Mouse (Mus musculus): Measurements from ENCODE around the gene Gm15217. TPM values are rescaled to one million over a fixed set of nuclear protein-coding genes. Genes with fewer than 3 reads are reported as not detected.
A peak's percentile ranks its signal among the peaks of the same experiment; 100 is the strongest.

The Gm15217 gene
- polyA plus RNA-seq (2016; fragmentation: Nextera tagmentation; extraction: Ambion mirVana), result not detected in 2 replicates

GRCm38 (mm10) chr14:46379285-46379684 lies at the start of gene Gm15217:
Gm15217 (plus strand) TSS chr14:46379414.
- 90% methylated on average over 12 of the region's 12 CpGs for WGBS
- Histone ChIP-seq H3K27ac (no peak within 1 kb of the TSS), H3K27me3 (replicated peaks) (peaks cover 41% of the 10 kb centered on the region), H3K4me1 (peaks cover 4% of the 10 kb centered on the region), H3K4me2 (replicated peaks) (peak within 1 kb of the TSS; percentile 70), H3K9ac (0 out of 2 replicates have a peak within 1 kb of the TSS, but pooled peaks have one; percentile 40), H3K4me3 (peak within 1 kb of the TSS; percentile 30), H3K36me3 (no peaks in the 10 kb centered on the region), H3K9me3 (no peaks in the 10 kb centered on the region)
- no peak for ATAC-seq (ENCODE audit: low FRiP score, low read depth)

- no peak overlapping the region for H3K4me3 ChIP-seq
- 89% methylated on average over 8 of the region's 8 CpGs for WGBS
- H3K9ac ChIP-seq, result no peak overlapping the region
- no peak for ATAC-seq (ENCODE audit: low FRiP score, low read depth)
- H3K4me1 ChIP-seq, result no peaks in the 10 kb centered on the region
- no peak overlapping the region for H3K4me2 ChIP-seq (replicated peaks)
- no peaks in the 10 kb centered on the region for H3K9me3 ChIP-seq
- H3K27me3 ChIP-seq (replicated peaks), result no peaks in the 10 kb centered on the region
- no peaks in the 10 kb centered on the region for H3K36me3 ChIP-seq
- H3K27ac ChIP-seq, result no peak overlapping the region
Measured at GRCm38 (mm10) chr14:46333421-46334237, 45.6 kb upstream of the Gm15217 start.

GRCm38 (mm10) chr14:46338801-46339200 lies 40.4 kb upstream of the Gm15217 start:
- ATAC-seq (ENCODE audit: low FRiP score, low read depth), result no peak

GRCm38 (mm10) chr14:46344750-46345149 lies 34.5 kb upstream of the Gm15217 start:
- Histone ChIP-seq H3K4me3 (no peak overlapping the region), H3K9me3 (no peaks in the 10 kb centered on the region), H3K4me2 (replicated peaks) (no peak overlapping the region), H3K27me3 (replicated peaks) (no peaks in the 10 kb centered on the region), H3K4me1 (no peaks in the 10 kb centered on the region), H3K27ac (no peak overlapping the region), H3K36me3 (no peaks in the 10 kb centered on the region), H3K9ac (no peak overlapping the region)
- ATAC-seq (ENCODE audit: low FRiP score, low read depth), result no peak

More at GRCm38 (mm10) chr14:46338801-46339200, 40.4 kb upstream of the Gm15217 start:
- 84% methylated on average over 11 of the region's 11 CpGs for WGBS
- Histone ChIP-seq H3K9ac (no peak overlapping the region), H3K4me1 (no peaks in the 10 kb centered on the region), H3K4me3 (no peak overlapping the region), H3K9me3 (no peaks in the 10 kb centered on the region), H3K36me3 (no peaks in the 10 kb centered on the region), H3K27ac (no peak overlapping the region), H3K27me3 (replicated peaks) (no peaks in the 10 kb centered on the region), H3K4me2 (replicated peaks) (no peak overlapping the region)

GRCm38 (mm10) chr14:46357286-46357685 lies 21.9 kb upstream of the Gm15217 start:
- H3K4me2 ChIP-seq (replicated peaks), result no peak overlapping the region
- H3K9me3 ChIP-seq, result no peaks in the 10 kb centered on the region
- WGBS, result 74% methylated on average over 7 of the region's 7 CpGs
- H3K4me3 ChIP-seq, result no peak overlapping the region
- no peaks in the 10 kb centered on the region for H3K4me1 ChIP-seq
- H3K36me3 ChIP-seq, result no peaks in the 10 kb centered on the region
- no peak for ATAC-seq (ENCODE audit: low FRiP score, low read depth)
- no peak overlapping the region for H3K27ac ChIP-seq
- H3K27me3 ChIP-seq (replicated peaks), result no peaks in the 10 kb centered on the region
- H3K9ac ChIP-seq, result no peak overlapping the region

- H3K9me3 ChIP-seq, result no peaks in the 10 kb centered on the region
- no peaks in the 10 kb centered on the region for H3K27me3 ChIP-seq (replicated peaks)
- H3K4me3 ChIP-seq, result no peak overlapping the region
- ATAC-seq (ENCODE audit: low FRiP score, low read depth), result no peak
- no peaks in the 10 kb centered on the region for H3K36me3 ChIP-seq
- H3K9ac ChIP-seq, result no peak overlapping the region
- 72% methylated on average over 8 of the region's 8 CpGs for WGBS
- H3K4me1 ChIP-seq, result no peaks in the 10 kb centered on the region
- no peak overlapping the region for H3K4me2 ChIP-seq (replicated peaks)
- no peak overlapping the region for H3K27ac ChIP-seq
Measured at GRCm38 (mm10) chr14:46357696-46358095, 21.5 kb upstream of the Gm15217 start.

GRCm38 (mm10) chr14:46363209-46363608 lies 16.0 kb upstream of the Gm15217 start:
- Histone ChIP-seq H3K27me3 (replicated peaks) (no peaks in the 10 kb centered on the region), H3K9me3 (no peaks in the 10 kb centered on the region), H3K4me1 (no peaks in the 10 kb centered on the region), H3K4me3 (no peak overlapping the region), H3K4me2 (replicated peaks) (no peak overlapping the region), H3K36me3 (no peaks in the 10 kb centered on the region), H3K27ac (no peak overlapping the region), H3K9ac (no peak overlapping the region)
- WGBS, result 44% methylated on average over 10 of the region's 10 CpGs
- ATAC-seq (ENCODE audit: low FRiP score, low read depth), result no peak

- 36% methylated on average over 9 of the region's 9 CpGs for WGBS
- no peaks in the 10 kb centered on the region for H3K27me3 ChIP-seq (replicated peaks)
- H3K27ac ChIP-seq, result no peak overlapping the region
- no peak overlapping the region for H3K4me2 ChIP-seq (replicated peaks)
- H3K9ac ChIP-seq, result no peak overlapping the region
- no peaks in the 10 kb centered on the region for H3K9me3 ChIP-seq
- no peak overlapping the region for H3K4me3 ChIP-seq
- no peaks in the 10 kb centered on the region for H3K36me3 ChIP-seq
- H3K4me1 ChIP-seq, result no peaks in the 10 kb centered on the region
- ATAC-seq (ENCODE audit: low FRiP score, low read depth), result no peak
Measured at GRCm38 (mm10) chr14:46372452-46372851, 6.8 kb upstream of the Gm15217 start.

GRCm38 (mm10) chr14:46375796-46376195 lies 3.4 kb upstream of the Gm15217 start:
- no peak overlapping the region for H3K9ac ChIP-seq
- H3K27me3 ChIP-seq (replicated peaks), result peaks cover 16% of the 10 kb centered on the region
- 79% methylated on average over 5 of the region's 5 CpGs for WGBS
- no peak overlapping the region for H3K4me3 ChIP-seq
- no peak overlapping the region for H3K27ac ChIP-seq
- H3K36me3 ChIP-seq, result no peaks in the 10 kb centered on the region
- H3K4me2 ChIP-seq (replicated peaks), result no peak overlapping the region
- H3K9me3 ChIP-seq, result no peaks in the 10 kb centered on the region
- no peak for ATAC-seq (ENCODE audit: low FRiP score, low read depth)
- H3K4me1 ChIP-seq, result peaks cover 4% of the 10 kb centered on the region

GRCm38 (mm10) chr14:46380286-46380721 lies 1.1 kb downstream of the Gm15217 start:
- Histone ChIP-seq H3K4me3 (peak overlapping the region; percentile 30), H3K27ac (no peak overlapping the region), H3K9ac (0 out of 2 replicates have a peak overlapping the region, but pooled peaks have one; percentile 40), H3K4me2 (replicated peaks) (peak overlapping the region; percentile 70), H3K27me3 (replicated peaks) (peaks cover 48% of the 10 kb centered on the region), H3K4me1 (peaks cover 6% of the 10 kb centered on the region), H3K9me3 (no peaks in the 10 kb centered on the region), H3K36me3 (no peaks in the 10 kb centered on the region)
- WGBS, result 6% methylated on average over 31 of the region's 31 CpGs
- ATAC-seq (ENCODE audit: low FRiP score, low read depth), result peak; percentile 71

- no peak overlapping the region for H3K27ac ChIP-seq
- peaks cover 60% of the 10 kb centered on the region for H3K27me3 ChIP-seq (replicated peaks)
- 50% methylated on average over 6 of the region's 6 CpGs for WGBS
- H3K4me3 ChIP-seq, result no peak overlapping the region
- no peaks in the 10 kb centered on the region for H3K36me3 ChIP-seq
- no peak overlapping the region for H3K4me2 ChIP-seq (replicated peaks)
- H3K4me1 ChIP-seq, result peaks cover 17% of the 10 kb centered on the region
- no peaks in the 10 kb centered on the region for H3K9me3 ChIP-seq
- H3K9ac ChIP-seq, result no peak overlapping the region
- ATAC-seq (ENCODE audit: low FRiP score, low read depth), result no peak
Measured at GRCm38 (mm10) chr14:46381457-46381856, 2.2 kb downstream of the Gm15217 start.

GRCm38 (mm10) chr14:46384946-46385691 lies 5.9 kb downstream of the Gm15217 start:
- ATAC-seq (ENCODE audit: low FRiP score, low read depth), result no peak
- 0 out of 2 replicates have a peak overlapping the region, but pooled peaks have one; percentile 35 for H3K9ac ChIP-seq
- peaks cover 76% of the 10 kb centered on the region for H3K27me3 ChIP-seq (replicated peaks)
- no peak overlapping the region for H3K27ac ChIP-seq
- peaks cover 31% of the 10 kb centered on the region for H3K4me1 ChIP-seq
- WGBS, result 12% methylated on average over 14 of the region's 14 CpGs
- no peaks in the 10 kb centered on the region for H3K36me3 ChIP-seq
- H3K4me2 ChIP-seq (replicated peaks), result peak overlapping the region; percentile 78
- peak overlapping the region; percentile 31 for H3K4me3 ChIP-seq
- H3K9me3 ChIP-seq, result no peaks in the 10 kb centered on the region

Measured in neural tube, embryonic 12.5 days (tissue).